Mouse (Mus musculus) left cerebral cortex, adult 18-20 months (tissue): ENCODE data around the gene Jup. TPM values are rescaled to one million over a fixed set of nuclear protein-coding genes. Genes with fewer than 3 reads are reported as not detected.
A peak's percentile ranks its signal among the peaks of the same experiment; 100 is the strongest.

Source experiments
- DNase-seq, 2 experiments: peaks; one replicate each; pipeline ENCODE4 v3.0.0; 2021 to 2022; ENCODE audit warnings: low spot score in 2 of 2, mixed read lengths in 1 of 2
- long read RNA-seq, 2 experiments: library from polyadenylated mRNA; stranded (forward); transcript quantifications; one replicate each; pipeline ENCODE4 v2.0.0; 2021
- total RNA-seq, 2 experiments: library from RNA; stranded (reverse); gene quantifications; 2 replicates each; pipeline ENCODE4 v1.2.3; 2021

Gene Jup
- 10 to 100 TPM; 47.2 to 49.3 TPM for total RNA-seq
- long read RNA-seq, experiment 1, transcript Jup-201 (14 exons, 3,205 nt), result major isoform, 33 of 44 reads
- long read RNA-seq, experiment 1, partial matches to known transcripts, result 3 of 44 reads
- long read RNA-seq, experiment 1, other reads (novel, unspliced or antisense), result 7 of 44 reads
- long read RNA-seq, experiment 2, transcript Jup-201 (14 exons, 3,205 nt), result major isoform, 9 of 19 reads
- long read RNA-seq, experiment 2, partial matches to known transcripts, result 0 of 19 reads
- long read RNA-seq, experiment 2, other reads (novel, unspliced or antisense), result 6 of 19 reads

GRCm38 (mm10) chr11:100397600-100398389, at the start of gene Jup:
Gene Jup (minus strand): TSS chr11:100397763.
- peak; percentile 99 for DNase-seq

- DNase-seq, result no peak
Measured at GRCm38 (mm10) chr11:100442625-100443024, 45.1 kb upstream of the Jup start.

- DNase-seq, result no peak
Measured at GRCm38 (mm10) chr11:100441797-100442196, 44.2 kb upstream of the Jup start, which contains the start of the genes Nt5c3b and Klhl10. Gene Nt5c3b (minus strand): TSS chr11:100441808. Gene Klhl10 (plus strand): TSS chr11:100441917.

GRCm38 (mm10) chr11:100440691-100441522, 43.3 kb upstream of the Jup start:
- DNase-seq, result peak; percentile 84 to 86

- DNase-seq, result no peak
Measured at GRCm38 (mm10) chr11:100437901-100438300, 40.3 kb upstream of the Jup start.

GRCm38 (mm10) chr11:100435678-100436246, 38.2 kb upstream of the Jup start:
- DNase-seq, result no peak

GRCm38 (mm10) chr11:100432002-100432401, 34.4 kb upstream of the Jup start:
- DNase-seq, result no peak

- DNase-seq, result no peak
Measured at GRCm38 (mm10) chr11:100430052-100430451, 32.5 kb upstream of the Jup start.

- DNase-seq, result no peak
Measured at GRCm38 (mm10) chr11:100428612-100429199, 31.1 kb upstream of the Jup start.

- DNase-seq, result no peak
Measured at GRCm38 (mm10) chr11:100426820-100427219, 29.3 kb upstream of the Jup start.

GRCm38 (mm10) chr11:100425851-100426250, 28.3 kb upstream of the Jup start:
- peak; percentile 68 to 72 for DNase-seq

- no peak for DNase-seq
Measured at GRCm38 (mm10) chr11:100423836-100424235, 26.3 kb upstream of the Jup start.

GRCm38 (mm10) chr11:100421537-100421936, 24.0 kb upstream of the Jup start:
- DNase-seq, result no peak

- no peak for DNase-seq
Measured at GRCm38 (mm10) chr11:100414914-100415822, 17.6 kb upstream of the Jup start, which contains the start of gene Fkbp10. Gene Fkbp10 (plus strand): TSS chr11:100415697.

GRCm38 (mm10) chr11:100414021-100414913, 16.7 kb upstream of the Jup start, which contains the start of gene P3h4:
Gene P3h4 (minus strand): TSS chr11:100414836.
- peak; percentile 68 to 77 for DNase-seq

- DNase-seq, result no peak
Measured at GRCm38 (mm10) chr11:100413541-100413940, 16.0 kb upstream of the Jup start.

- DNase-seq, result no peak
Measured at GRCm38 (mm10) chr11:100411736-100412135, 14.2 kb upstream of the Jup start.

- no peak for DNase-seq
Measured at GRCm38 (mm10) chr11:100409686-100410085, 12.1 kb upstream of the Jup start.
